Mouse (Mus musculus): ENCODE results near the gene Hsdl1.

Gene Hsdl1

DNA sequence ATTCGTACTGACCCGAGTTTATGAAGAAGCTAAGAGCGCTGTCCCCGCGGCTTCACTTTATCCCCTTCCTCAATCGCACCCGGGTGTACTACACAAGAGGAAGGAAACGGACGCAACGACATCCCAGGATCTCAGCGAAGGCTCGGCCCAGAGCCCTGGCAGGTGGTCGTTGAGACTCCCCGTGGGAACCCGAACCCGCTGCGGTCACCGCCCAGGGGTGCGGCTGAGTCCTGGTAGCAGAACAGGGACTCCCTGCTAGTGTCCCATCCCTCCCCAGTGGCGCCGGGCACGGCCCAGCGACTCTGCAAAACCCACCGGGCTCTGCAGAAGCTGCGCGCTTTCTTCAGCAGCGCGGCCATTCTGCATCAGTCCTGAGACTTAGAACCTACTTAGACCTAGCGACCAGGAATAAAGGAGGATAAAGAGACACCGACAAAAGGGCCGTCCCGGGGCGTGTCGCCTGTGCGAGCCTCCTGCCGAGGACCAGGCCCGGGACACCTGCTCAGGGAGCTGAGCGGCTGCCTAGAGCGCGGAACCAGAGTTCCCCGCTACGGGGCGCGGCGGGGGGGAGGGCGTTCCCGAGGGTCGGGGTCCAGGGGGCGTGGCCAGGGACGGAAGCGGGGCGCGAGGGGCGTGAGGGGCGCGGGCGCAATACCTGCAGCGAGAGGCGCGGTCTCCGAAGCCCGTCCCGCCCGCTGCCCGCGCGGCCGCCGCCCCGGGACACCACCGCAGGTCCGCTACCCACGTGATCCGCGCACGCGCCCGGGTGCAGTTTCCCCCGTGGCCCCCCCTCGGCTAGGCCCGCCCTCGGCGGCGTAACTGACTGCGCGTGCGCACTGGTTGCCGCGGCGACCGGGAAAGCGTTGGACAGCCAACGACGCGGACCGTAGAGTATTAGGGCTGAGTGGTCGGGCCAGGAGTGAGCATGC lies at the start of gene Hsdl1, which contains the start of gene Dnaaf1:
Hsdl1 (minus strand) TSS at position 747 of the 929 bp plus-strand sequence.
Dnaaf1 (plus strand) TSS at position 799 of the 929 bp plus-strand sequence.
- DNase-seq (ENCODE audit: inconsistent age in 2 of 2, low spot score in 1 of 2): peak; percentile 97 to 99

DNA sequence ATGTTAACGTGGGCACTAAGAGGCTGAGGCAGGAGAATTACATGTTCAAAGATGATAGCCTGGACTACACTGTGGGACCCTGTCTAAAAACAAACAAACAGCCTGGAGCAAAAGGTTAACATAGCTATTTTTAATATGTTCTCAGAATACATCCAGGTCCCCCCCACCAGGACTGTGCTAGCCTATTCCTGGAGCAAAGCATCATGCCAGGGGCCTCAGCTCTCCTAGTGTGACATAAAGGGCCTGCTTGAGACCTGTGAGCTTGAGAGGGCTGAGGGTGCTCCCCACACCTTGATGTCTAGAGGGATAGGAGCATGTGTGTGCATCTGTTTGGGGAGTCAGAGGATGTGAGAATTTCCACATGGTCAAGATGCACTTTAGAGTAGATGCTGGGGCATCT lies 48.8 kb upstream of the Hsdl1 start:
- DNase-seq (ENCODE audit: inconsistent age in 2 of 2, low spot score in 1 of 2): no peak

DNA sequence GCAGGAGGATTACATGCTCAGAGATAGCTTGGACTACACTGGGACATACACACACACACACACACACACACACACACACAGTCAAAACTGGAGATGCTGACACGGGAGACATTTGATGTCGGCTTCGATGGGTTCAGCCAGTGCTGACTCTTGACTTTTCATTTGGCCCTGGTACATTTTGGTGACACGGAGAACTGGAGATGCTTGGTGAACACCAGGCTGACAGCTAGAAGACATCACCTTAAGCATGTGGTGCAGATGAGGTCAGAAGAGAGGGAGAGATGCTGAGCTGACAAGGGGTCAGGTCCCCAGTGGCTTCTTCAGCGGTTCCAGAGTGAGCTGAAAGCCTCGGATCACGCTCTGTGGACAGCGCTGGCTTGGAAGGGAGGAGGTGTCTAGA lies 48.1 kb upstream of the Hsdl1 start:
- no peak for DNase-seq (ENCODE audit: inconsistent age in 2 of 2, low spot score in 1 of 2)

DNA sequence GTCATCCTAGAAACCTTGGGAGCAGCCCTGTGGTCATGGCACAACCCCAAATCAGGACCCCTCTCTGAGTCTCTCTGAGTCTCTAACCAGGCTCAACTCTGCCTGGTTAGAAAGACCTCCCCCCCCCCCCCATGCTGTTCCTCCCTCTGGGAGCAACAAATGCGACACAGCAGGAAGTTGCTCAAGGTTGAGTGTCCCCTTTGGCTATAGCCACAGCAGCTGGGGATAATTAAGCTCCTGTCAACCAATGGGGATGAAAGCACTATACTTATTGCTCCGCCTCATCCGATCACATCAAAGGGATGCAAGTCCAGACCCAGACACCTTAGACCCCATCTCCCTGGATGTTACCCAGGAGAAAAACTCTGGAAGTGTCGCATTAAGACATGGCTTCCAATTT lies 47.6 kb upstream of the Hsdl1 start:
- no peak for DNase-seq (ENCODE audit: inconsistent age in 2 of 2, low spot score in 1 of 2)

DNA sequence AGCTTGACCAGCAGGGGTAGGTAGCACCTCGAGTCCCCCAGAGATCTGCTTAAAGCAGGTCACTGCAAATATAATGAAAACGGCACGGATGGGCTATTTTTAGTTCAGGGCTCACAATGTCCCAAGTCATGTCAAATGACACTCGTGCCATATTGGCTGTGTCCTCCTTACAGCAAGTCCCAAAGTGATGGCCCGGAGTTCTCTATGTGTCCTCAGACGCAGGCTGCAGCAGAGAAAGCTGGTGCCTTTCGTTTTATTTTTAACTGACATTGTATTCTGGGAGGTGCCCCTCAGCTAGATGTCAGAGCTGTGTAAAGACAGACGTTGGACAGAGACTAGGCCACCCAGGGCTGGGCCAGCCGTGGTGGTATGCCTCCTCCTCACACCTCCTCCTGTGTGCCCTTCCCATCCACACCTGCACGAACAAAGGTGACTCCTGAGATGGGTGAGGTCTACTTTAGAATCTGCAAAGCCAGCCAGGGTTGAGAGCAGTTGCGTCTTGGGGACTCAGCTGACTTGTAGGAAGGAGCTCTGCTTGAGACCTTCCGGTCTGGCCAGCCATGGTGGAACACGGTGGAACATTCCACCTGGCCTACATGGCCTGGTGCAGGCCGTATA lies 46.0 kb upstream of the Hsdl1 start:
- no peak for DNase-seq (ENCODE audit: inconsistent age in 2 of 2, low spot score in 1 of 2)

DNA sequence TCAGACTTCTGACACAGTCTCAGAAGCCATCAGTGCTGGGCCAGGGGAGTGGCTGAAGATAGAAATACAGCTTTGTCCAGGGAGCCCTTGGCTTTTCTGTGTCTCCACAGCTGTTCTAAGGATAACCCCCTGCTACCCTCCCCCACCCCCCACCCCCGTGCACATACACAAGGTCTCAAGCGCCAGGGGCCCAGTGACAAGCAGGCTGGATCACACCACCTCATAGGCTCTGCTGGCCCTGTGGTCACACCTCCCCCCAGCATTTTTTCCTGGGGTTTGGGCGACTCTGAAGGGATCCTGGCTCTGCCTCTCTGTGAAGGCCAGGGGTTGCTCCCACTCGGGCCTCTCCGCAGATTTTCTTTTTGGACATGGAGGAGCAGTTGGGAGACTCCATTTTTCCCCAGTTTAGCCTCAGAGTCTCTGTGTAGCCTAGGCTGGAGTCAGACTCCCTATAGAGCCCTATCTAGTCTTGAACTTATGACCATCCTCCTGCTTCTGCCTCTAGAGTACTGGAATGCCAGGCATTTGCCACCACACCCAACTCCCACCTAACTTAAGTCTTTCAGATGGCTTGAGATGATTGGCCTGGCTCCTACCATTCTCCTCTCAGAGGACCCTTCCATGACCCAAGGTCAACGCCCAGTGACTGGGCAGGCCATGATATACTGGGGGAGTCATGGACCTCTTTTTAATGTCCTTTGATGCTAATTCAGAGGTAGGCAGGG lies 45.3 kb upstream of the Hsdl1 start:
- DNase-seq (ENCODE audit: inconsistent age in 2 of 2, low spot score in 1 of 2): no peak

DNA sequence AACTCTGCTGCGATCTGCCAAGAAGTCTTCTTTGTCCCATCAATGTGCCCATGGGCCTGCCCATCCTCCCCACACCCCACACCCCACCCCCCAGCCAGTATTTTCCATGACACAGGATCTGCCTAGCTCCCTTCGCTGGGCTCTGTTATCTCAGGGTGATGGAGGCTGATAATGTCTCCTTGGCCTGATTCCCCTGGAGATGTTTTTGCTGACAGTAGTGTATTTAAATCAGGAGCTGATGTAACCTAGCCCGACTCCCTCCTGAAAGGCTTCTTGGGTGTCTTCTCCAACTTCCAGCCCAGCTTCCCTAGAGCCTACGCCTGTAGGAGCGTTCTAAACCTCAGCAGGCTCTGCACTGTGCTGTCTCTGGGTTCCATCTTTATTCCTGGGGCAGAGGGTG lies 43.9 kb upstream of the Hsdl1 start:
- DNase-seq (ENCODE audit: inconsistent age in 2 of 2, low spot score in 1 of 2): peak in 1 of 2 experiments; percentile 68

DNA sequence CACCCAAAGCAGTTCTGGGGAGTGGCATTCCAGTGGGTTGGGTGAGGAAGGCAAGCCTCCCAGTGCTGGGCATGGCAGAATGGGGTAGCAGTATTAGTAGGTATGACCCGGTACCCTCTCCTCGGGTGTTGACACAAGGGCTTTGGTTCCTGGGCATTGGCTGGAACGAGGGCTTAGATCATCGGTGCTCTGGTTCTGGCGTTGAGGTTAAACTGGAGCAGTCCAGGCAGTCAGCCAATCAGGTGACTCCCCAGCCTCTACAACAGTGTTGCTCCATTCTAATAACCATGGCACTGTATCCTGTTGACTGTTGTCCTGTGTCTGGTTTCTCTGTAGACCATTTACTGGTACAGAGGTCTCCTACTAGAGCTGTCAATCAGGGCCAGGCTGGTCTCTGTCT lies 42.6 kb upstream of the Hsdl1 start:
- DNase-seq (ENCODE audit: inconsistent age in 2 of 2, low spot score in 1 of 2): peak in 1 of 2 experiments; percentile 55

DNA sequence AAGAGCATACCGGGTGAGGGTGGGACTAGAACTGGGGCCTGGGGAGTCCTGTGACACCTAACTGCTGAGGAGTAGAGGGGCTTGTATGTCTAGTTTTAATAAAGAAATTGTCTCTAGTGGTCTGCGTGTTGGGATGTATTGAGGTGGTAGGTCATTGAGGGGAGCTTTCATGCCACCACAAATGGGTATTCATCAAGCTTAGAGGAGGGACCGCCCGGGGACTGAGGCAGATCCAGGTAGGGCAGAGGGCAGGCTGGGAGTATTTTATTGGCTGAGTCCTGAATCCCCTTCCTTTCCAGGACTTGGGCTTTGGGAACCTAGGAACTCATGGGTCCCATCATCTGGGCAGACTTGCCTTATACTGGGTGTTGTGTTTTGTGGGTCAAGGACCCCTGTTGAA lies 41.8 kb upstream of the Hsdl1 start:
- DNase-seq (ENCODE audit: inconsistent age in 2 of 2, low spot score in 1 of 2): no peak

DNA sequence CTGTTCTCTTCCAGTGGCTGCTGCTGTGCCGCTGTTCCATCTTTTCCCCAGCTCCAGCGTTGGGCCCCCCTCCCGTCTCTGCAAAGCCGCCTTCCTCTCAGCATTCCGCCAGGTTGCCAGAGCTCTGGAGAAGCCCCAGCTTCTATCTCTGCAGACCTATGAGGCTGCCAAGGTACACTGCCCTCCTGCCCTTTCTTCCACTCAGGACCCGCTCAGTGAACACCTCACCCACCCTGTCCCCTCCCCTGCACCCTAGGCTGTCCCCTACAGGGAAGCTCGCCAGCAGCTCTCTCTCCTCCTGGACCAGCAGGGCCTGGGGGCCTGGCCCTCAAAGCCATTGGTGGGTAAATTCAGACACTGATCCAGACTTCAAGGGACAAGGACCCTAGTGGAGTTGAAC lies 41.4 kb upstream of the Hsdl1 start:
- DNase-seq (ENCODE audit: inconsistent age in 2 of 2, low spot score in 1 of 2): no peak

DNA sequence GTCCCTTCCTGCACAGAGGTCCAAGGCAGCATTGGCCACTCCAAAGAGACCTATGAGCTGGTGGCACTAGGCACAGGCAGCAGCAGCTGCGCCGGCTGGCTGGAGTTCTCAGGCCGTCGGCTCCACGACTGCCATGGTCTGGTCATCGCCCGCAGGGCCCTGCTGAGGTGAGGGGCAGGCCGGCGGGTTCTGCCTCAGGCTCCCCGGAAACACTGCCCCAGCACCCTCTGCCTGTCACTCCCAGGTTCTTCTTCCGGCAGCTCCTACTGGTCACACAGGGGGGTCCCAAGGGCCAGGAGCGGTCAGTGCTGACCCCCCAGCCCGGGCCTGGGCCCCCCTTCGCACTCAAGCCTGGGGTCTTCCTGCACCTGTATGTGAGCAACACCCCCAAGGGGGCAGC lies 40.1 kb upstream of the Hsdl1 start:
- no peak for DNase-seq (ENCODE audit: inconsistent age in 2 of 2, low spot score in 1 of 2)

DNA sequence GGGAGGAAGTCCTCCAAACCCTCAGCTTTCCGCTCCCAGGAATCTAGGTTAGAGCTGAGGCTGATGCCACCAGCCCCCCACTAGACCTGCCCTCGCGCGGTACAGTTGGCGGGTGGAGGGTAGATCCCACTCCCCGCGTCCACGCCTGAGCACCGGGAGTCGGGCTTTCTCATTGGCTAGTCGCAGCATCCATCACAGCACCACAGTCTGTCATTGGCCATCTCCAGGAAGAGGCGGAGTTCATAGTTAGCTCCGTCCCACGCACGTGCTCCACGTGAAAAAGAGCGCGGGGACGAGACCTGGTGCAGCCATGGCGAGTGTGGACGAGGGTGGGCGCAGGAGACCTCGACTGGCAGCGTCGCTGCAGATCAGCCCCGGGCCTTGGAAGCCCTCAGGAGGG lies 37.5 kb upstream of the Hsdl1 start, which contains the start of gene Adad2:
Adad2 (plus strand) TSS at position 277 of the 400 bp plus-strand sequence.
- DNase-seq (ENCODE audit: inconsistent age in 2 of 2, low spot score in 1 of 2): no peak

DNA sequence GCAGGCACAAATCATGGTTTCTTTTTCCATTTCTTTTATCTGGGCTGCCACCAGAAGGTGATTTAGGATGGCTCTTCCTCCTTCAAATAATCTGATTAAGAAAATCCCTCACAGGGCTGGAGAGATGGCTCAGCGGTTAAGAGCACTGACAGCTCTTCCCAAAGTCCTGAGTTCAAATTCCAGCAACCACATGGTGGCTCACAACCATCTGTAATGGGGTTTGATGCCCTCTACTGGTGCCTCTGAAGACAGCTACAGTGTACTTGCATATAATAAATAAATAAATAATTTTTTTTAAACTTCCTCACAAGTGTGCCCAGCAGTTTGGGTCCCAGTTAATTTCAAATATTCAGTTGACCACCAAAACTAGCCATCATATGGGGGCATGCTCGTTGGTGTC lies 31.2 kb upstream of the Hsdl1 start:
- no peak for DNase-seq (ENCODE audit: inconsistent age in 2 of 2, low spot score in 1 of 2)

DNA sequence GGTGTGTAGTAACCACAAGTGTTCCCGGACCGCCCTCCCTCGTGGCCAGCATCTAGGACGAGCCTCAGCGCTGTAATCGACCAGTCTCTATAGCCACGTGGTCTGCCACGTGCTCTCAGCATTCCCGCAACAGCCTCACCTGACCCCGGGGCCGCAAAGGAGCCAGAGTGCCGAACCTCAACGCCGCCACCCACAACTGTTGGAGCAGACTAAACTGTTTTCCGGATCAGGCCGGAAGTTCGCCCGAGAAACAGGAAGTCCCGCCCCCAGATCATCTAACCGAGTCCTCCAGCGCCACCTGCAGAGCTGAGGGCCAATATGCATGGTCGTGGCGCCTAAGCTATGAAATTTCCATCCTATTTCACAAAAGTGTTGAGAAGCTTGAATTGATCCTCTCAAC lies 30.0 kb upstream of the Hsdl1 start, which contains the start of gene Taf1c:
Taf1c (minus strand) TSS at position 227 of the 400 bp plus-strand sequence.
- peak; percentile 92 to 98 for DNase-seq (ENCODE audit: inconsistent age in 2 of 2, low spot score in 1 of 2)

DNA sequence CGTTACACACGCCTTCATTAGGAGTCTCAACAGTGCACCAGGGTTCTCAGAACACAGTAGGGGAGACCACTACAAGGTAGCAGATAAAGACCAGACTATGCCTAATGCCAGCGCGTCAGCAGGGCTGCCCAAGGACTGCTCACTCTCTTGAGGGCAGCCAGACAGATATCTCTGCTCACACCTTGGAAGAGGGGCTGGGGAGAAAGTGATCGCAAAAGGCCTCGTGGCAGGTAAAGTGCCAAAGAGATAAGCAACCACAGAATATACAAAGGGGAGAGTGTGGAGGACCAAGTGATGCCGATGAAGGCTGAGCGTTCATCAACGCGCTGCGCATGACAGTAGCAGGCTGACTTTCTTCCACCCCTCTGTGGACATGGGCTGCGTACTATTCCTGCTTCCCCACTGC lies 29.4 kb upstream of the Hsdl1 start:
- peak in 1 of 2 experiments; percentile 75 for DNase-seq (ENCODE audit: inconsistent age in 2 of 2, low spot score in 1 of 2)

DNA sequence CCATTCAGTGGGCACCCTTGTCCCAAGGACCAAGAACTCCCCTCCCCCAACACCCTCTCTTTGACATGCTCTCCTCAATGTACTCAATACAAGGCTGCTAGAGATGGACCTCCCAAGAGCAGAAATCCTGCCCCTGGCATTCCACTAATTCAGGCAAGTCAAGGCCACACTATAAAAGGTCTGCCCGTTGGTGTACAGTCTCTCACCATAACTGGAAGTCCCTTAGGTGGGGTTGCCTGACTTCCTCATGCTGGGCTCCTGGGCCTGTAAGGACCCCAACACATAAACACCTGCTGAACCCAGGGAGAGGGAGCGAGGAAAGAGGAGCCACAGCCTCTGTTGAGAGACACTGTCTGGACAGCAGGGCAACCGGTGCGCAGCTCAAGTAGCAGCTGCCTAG lies 28.8 kb upstream of the Hsdl1 start:
- peak in 1 of 2 experiments; percentile 74 for DNase-seq (ENCODE audit: inconsistent age in 2 of 2, low spot score in 1 of 2)

DNA sequence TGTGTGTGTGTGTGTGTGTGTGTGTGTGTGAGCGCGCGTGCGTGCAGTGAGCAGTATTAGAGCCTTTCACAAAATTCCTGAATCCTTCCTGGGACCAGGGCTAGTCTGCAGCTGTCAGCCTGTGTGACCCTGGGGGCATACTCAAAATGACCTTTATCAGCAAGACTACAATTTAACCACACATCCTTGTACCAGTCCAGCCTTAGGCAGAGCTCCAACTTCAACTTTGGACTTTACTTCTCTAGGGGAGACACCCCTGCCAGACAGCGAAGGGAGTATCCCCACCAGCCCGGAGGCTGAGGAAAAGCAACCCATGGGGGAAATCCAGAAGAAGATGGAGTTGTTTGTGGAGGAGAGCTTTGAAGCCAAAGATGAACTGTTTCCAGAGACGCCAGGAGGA lies 16.5 kb upstream of the Hsdl1 start:
- DNase-seq (ENCODE audit: inconsistent age in 2 of 2, low spot score in 1 of 2): no peak

DNA sequence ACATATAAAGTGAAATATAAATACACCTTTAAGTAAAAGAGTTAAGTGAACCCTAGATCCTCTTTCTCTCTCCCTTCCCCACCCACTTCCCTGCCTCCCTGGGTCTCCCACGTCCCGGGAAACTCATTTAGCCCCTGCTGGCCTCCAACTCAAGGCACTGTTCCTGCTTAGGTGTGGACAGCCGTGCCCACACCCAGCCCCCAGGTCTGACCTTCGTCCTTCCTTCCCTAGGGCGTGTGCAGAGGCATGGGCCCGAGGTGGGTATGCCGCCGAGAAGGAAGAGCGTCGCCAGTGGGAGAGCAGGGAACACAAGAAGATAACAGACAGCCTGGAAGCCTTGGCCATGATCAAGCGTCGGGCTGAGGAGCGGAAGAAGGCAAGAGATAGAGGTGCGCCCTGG lies 15.4 kb upstream of the Hsdl1 start:
- no peak for DNase-seq (ENCODE audit: inconsistent age in 2 of 2, low spot score in 1 of 2)

DNA sequence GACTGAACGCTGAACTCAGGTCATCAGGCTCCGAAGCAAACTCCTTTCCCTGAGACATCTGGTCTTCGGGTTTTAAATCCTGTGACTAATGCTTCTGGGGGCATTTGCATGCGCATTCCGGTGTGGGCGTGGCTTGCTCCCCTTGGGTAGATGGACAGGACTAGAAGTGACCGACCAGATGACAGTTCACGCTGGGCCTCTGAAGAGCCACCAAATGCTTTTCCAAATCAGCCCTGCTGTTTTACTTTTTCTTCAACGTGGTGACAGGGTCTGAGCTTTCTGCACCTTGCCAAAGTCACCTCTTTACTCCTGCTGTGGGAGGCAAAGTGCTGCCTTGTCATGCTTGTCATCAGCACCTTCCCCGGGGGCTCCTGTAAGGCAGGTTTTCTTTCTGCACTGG lies 13.9 kb upstream of the Hsdl1 start:
- DNase-seq (ENCODE audit: inconsistent age in 2 of 2, low spot score in 1 of 2): no peak

DNA sequence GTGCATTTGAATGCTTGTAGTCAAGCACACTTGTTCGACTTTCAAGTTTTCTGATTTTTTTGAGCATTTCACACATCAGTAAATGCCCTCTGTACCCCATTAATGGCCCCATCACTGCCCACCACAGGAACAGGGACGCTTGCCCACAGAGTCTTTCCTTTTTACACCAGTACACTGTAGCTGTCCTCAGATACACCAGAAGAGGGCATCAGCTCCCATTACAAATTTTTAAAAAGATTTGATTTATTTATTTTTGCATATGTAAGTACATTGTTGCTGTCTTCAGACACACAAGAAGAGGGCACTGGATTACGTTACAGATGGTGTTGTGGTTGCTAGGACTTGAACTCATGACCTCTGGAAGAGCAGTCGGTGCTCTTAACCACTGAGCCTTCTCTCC lies 13.3 kb upstream of the Hsdl1 start:
- DNase-seq (ENCODE audit: inconsistent age in 2 of 2, low spot score in 1 of 2): no peak

DNA sequence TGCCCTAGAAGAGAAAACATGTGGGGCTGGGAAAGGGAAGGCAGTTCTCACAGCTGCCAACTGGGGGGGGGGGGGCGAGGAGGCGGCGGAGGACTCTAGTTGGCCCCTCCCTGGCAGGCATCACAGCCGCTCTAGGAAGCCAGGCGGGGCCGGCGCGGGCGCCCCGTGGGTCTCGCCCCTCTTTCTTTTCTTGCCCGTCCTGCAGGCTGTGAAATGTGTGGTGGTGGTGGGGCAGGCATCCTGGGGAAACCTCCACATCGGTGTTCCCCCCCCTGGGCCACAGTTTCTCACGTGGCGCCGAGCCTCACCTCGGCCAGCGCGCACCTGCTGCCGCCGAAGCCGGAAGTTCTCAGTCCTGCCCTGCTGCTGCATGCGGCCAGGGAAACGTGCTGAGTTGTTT lies 10.9 kb upstream of the Hsdl1 start:
- DNase-seq (ENCODE audit: inconsistent age in 2 of 2, low spot score in 1 of 2): no peak
